Mouse (Mus musculus) olfactory bulb, adult 2 months (tissue): ENCODE data around the gene Gm17409. TPM values are rescaled to one million over a fixed set of nuclear protein-coding genes. Genes with fewer than 3 reads are reported as not detected.

ENCODE experiments used
- H3K27ac ChIP-seq: fragments of 200-500 bp; 2 replicates; pipeline ENCODE4 v1.5.1; 2012; ENCODE audit warnings: low read depth, low read length; ENCODE audit not compliant: insufficient read depth
- H3K4me1 ChIP-seq: fragments of 200-500 bp; 2 replicates; pipeline ENCODE4 v1.6.1; 2012; ENCODE audit warnings: low read length; ENCODE audit not compliant: control insufficient read depth, insufficient read depth
- H3K4me3 ChIP-seq: fragments of 200-500 bp; 2 replicates; pipeline ENCODE4 v1.5.1; 2012; ENCODE audit warnings: mild to moderate bottlenecking, low read depth, low read length, moderate library complexity; ENCODE audit not compliant: insufficient read depth
- CTCF ChIP-seq: fragments of 200-500 bp; IDR thresholded peaks from 2 replicates; pipeline ENCODE4 v1.5.1; 2012; ENCODE audit warnings: low read depth, mild to moderate bottlenecking, low read length, moderate library complexity; ENCODE audit not compliant: insufficient read depth
- POLR2A ChIP-seq: fragments of 200-500 bp; IDR thresholded peaks from 2 replicates; pipeline ENCODE4 v1.6.1; 2012; ENCODE audit warnings: mild to moderate bottlenecking, low read depth, low read length, moderate library complexity; ENCODE audit not compliant: insufficient read depth
- WGBS: fragments of 180-500 bp; shearing (Covaris S2); methylation state at CpG from one replicate; pipeline ENCODE4 v1.1.7; 2018; 5-methylcytosine and 5-hydroxymethylcytosine counted together
- polyA plus RNA-seq: library from polyadenylated mRNA; stranded (reverse); fragments of >200 nt; gene quantifications from 2 replicates; pipeline ENCODE4 v1.2.4, GENCODE M21; 2012; ENCODE audit warnings: low replicate concordance; ENCODE audit not compliant: missing spikeins, insufficient read depth, insufficient read length

The Gm17409 gene
- polyA plus RNA-seq, 1 experiment, result not detected

- WGBS, result 87% methylated on average over 10 of the region's 10 CpGs
Measured at GRCm38 (mm10) chr2:58479536-58479935, 9.6 kb downstream of the Gm17409 start.

GRCm38 (mm10) chr2:58480764-58481163 is 10.8 kb downstream of the Gm17409 start:
- WGBS, result 23% methylated on average over 6 of the region's 6 CpGs
- peaks cover 19% of the 10 kb centered on the region for H3K4me1 ChIP-seq
- TF ChIP-seq POLR2A, result no peak
- no peak overlapping the region for H3K27ac ChIP-seq
- H3K4me3 ChIP-seq, result no peak overlapping the region

More at GRCm38 (mm10) chr2:58479536-58479935, 9.6 kb downstream of the Gm17409 start:
- Histone ChIP-seq H3K27ac (no peak overlapping the region), H3K4me3 (no peak overlapping the region), H3K4me1 (peaks cover 12% of the 10 kb centered on the region)
- no peak for TF ChIP-seq POLR2A
- TF ChIP-seq CTCF, result no peak

GRCm38 (mm10) chr2:58481450-58482100 is 11.7 kb downstream of the Gm17409 start:
- Histone ChIP-seq H3K4me1 (peaks cover 24% of the 10 kb centered on the region), H3K27ac (no peak overlapping the region), H3K4me3 (no peak overlapping the region)
- 58% methylated on average over 9 of the region's 9 CpGs for WGBS
- no peak for TF ChIP-seq CTCF
- no peak for TF ChIP-seq POLR2A

- H3K4me3 ChIP-seq, result no peak overlapping the region
- H3K4me1 ChIP-seq, result peaks cover 34% of the 10 kb centered on the region
- 33% methylated on average over 7 of the region's 7 CpGs for whole genome bisulfite sequencing
- no peak overlapping the region; the same call in 1 of the 2 replicates for H3K27ac ChIP-seq
- TF ChIP-seq CTCF, result no peak
- no peak for TF ChIP-seq POLR2A
Measured at GRCm38 (mm10) chr2:58484284-58484965, 14.5 kb downstream of the Gm17409 start.

- Histone ChIP-seq H3K4me3 (no peak overlapping the region), H3K27ac (no peak overlapping the region; the same call in 1 of the 2 replicates), H3K4me1 (peaks cover 32% of the 10 kb centered on the region)
- TF ChIP-seq POLR2A (no peak), CTCF (no peak)
- 16% methylated on average over 4 of the region's 4 CpGs for WGBS
Measured at GRCm38 (mm10) chr2:58485152-58485551, 15.2 kb downstream of the Gm17409 start.

- Histone ChIP-seq H3K4me1 (peaks cover 31% of the 10 kb centered on the region), H3K4me3 (no peak overlapping the region), H3K27ac (no peak overlapping the region)
- 79% methylated on average over 3 of the region's 3 CpGs for WGBS
- TF ChIP-seq POLR2A (no peak), CTCF (no peak)
Measured at GRCm38 (mm10) chr2:58485683-58486082, 15.8 kb downstream of the Gm17409 start.

- no peak overlapping the region for H3K27ac ChIP-seq
- WGBS, result 52% methylated on average over 13 of the region's 14 CpGs
- TF ChIP-seq POLR2A, result no peak
- H3K4me3 ChIP-seq, result no peak overlapping the region
- peaks cover 28% of the 10 kb centered on the region for H3K4me1 ChIP-seq
Measured at GRCm38 (mm10) chr2:58486441-58487278, 16.7 kb downstream of the Gm17409 start.

- Histone ChIP-seq H3K4me3 (no peak overlapping the region), H3K4me1 (peaks cover 28% of the 10 kb centered on the region), H3K27ac (no peak overlapping the region)
- WGBS, result 53% methylated on average over 3 of the region's 3 CpGs
- no peak for TF ChIP-seq POLR2A
- TF ChIP-seq CTCF, result no peak
Measured at GRCm38 (mm10) chr2:58487279-58487560, 17.3 kb downstream of the Gm17409 start.

- no peak overlapping the region for H3K4me3 ChIP-seq
- H3K27ac ChIP-seq, result no peak overlapping the region
- H3K4me1 ChIP-seq, result peaks cover 28% of the 10 kb centered on the region
- WGBS, result 85% methylated on average over 8 of the region's 8 CpGs
- TF ChIP-seq CTCF (no peak), POLR2A (no peak)
Measured at GRCm38 (mm10) chr2:58488404-58488803, 18.5 kb downstream of the Gm17409 start.
